Mouse (Mus musculus) lung, postnatal 14 days (tissue): Measurements from ENCODE around the gene Trim66.

ENCODE experiments used
- DNase-seq: peaks from one replicate; pipeline ENCODE4 v3.0.0; 2021

The Trim66 gene

GRCm38 (mm10) chr7:109508034-109508433, at the start of gene Trim66:
Gene Trim66 (minus strand): TSS chr7:109508134.
- no peak for DNase-seq

- DNase-seq: no peak
These were observed 38.8 kb upstream of the Trim66 start for GRCm38 (mm10) chr7:109546726-109547125.

- no peak for DNase-seq
These were observed 38.3 kb upstream of the Trim66 start for GRCm38 (mm10) chr7:109546186-109546585.

GRCm38 (mm10) chr7:109545255-109545993, 37.5 kb upstream of the Trim66 start:
- DNase-seq: no peak

- no peak for DNase-seq
These were observed 36.9 kb upstream of the Trim66 start for GRCm38 (mm10) chr7:109544792-109545191.

- DNase-seq: no peak
These were observed 34.4 kb upstream of the Trim66 start for GRCm38 (mm10) chr7:109542364-109542628.

- no peak for DNase-seq
These were observed 33.9 kb upstream of the Trim66 start for GRCm38 (mm10) chr7:109541609-109542363.

- no peak for DNase-seq
These were observed 33.0 kb upstream of the Trim66 start for GRCm38 (mm10) chr7:109540902-109541301.

- peak; percentile 70 for DNase-seq
These were observed 28.6 kb upstream of the Trim66 start for GRCm38 (mm10) chr7:109536451-109536946.

GRCm38 (mm10) chr7:109534921-109535320, 27.0 kb upstream of the Trim66 start:
- no peak for DNase-seq

- no peak for DNase-seq
These were observed 26.0 kb upstream of the Trim66 start for GRCm38 (mm10) chr7:109533888-109534287.

GRCm38 (mm10) chr7:109533129-109533528, 25.2 kb upstream of the Trim66 start:
- DNase-seq: no peak

GRCm38 (mm10) chr7:109532691-109533090, 24.8 kb upstream of the Trim66 start:
- no peak for DNase-seq

- no peak for DNase-seq
These were observed 23.6 kb upstream of the Trim66 start for GRCm38 (mm10) chr7:109531501-109531900.

- DNase-seq: no peak
These were observed 21.8 kb upstream of the Trim66 start for GRCm38 (mm10) chr7:109529741-109530140.

- DNase-seq: peak; percentile 70
These were observed 20.4 kb upstream of the Trim66 start for GRCm38 (mm10) chr7:109528356-109528755.

- no peak for DNase-seq
These were observed 19.6 kb upstream of the Trim66 start for GRCm38 (mm10) chr7:109527536-109527935.

GRCm38 (mm10) chr7:109525740-109526663, 18.1 kb upstream of the Trim66 start:
- no peak for DNase-seq

- no peak for DNase-seq
These were observed 16.8 kb upstream of the Trim66 start for GRCm38 (mm10) chr7:109524763-109525162.

GRCm38 (mm10) chr7:109524442-109524744, 16.5 kb upstream of the Trim66 start:
- no peak for DNase-seq

- DNase-seq: no peak
These were observed 16.0 kb upstream of the Trim66 start for GRCm38 (mm10) chr7:109523741-109524441.

GRCm38 (mm10) chr7:109523304-109523703, 15.4 kb upstream of the Trim66 start:
- DNase-seq: no peak

- no peak for DNase-seq
These were observed 14.2 kb upstream of the Trim66 start for GRCm38 (mm10) chr7:109522084-109522483.
